Mouse (Mus musculus): Measurements from ENCODE around the gene Tbp. TPM values are rescaled to one million over a fixed set of nuclear protein-coding genes. Genes with fewer than 3 reads are reported as not detected.
"Not testable (repeated sequence)": the region's sequence is repeated elsewhere in the genome, so short reads cannot be mapped to it uniquely, and the experiment has no call there.

The Tbp gene
- total and polyA plus RNA-seq, 3 experiments: 38.5 to 490 (median 79.6) TPM

DNA sequence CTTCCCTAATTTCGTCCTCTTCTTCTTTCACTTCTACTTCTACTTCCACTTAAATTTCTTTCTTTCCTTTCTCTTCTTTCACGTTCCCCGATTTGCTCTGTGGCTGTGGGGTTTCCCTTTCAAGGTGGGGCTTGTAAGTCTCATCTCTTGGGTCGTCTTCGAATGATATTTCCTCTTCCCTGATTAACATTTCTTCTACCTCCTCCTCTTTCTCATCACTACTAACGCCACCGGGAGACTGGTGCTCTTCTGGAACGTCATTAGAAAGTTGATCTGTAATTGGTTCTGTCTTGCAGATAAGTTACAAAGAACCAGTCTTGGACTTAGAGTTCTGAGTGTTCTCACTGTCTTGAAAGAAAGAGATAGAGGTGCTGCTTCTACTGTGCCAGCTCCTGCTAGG, 36.3 kb downstream of the Tbp start:
- Histone ChIP-seq H3K9ac (ENCODE audit: control insufficient read depth, low read depth, low read length, poor library complexity, severe bottlenecking) (no peak overlapping the region; the same call in 1 of the 2 replicates), H3K27ac (ENCODE audit: control insufficient read depth, low read depth, low read length) (no peak overlapping the region), H3K4me1 (ENCODE audit: control insufficient read depth in 1 of 2, insufficient read depth in 2 of 2, low read length in 2 of 2) (peaks cover 0 to 3% of the 10 kb centered on the region in 2 experiments; a peak in 1 of 4 replicates), H3K27me3 (ENCODE audit: control insufficient read depth in 1 of 2, insufficient read depth in 2 of 2, low read length in 2 of 2) (peaks cover 0 to 2% of the 10 kb centered on the region in 2 experiments; a peak in 3 of 4 replicates), H3K79me2 (ENCODE audit: control insufficient read depth, insufficient read depth, low read length, poor library complexity) (no peaks in the 10 kb centered on the region), H3K36me3 (ENCODE audit: control insufficient read depth in 1 of 2, insufficient read depth in 2 of 2, low read length in 2 of 2) (no peaks in the 10 kb centered on the region), H3K9me3 (replicated peaks; ENCODE audit: insufficient read depth, low read length) (no peaks in the 10 kb centered on the region), H3K4me3 (ENCODE audit: control insufficient read depth in 1 of 2, insufficient read depth in 1 of 2, low read depth in 2 of 2, low read length in 2 of 2) (peak overlapping the region; percentile 51 to 67)
- DNase-seq (ENCODE audit: low read depth, low spot score): no peak
- no peak for TF ChIP-seq USF1 (IDR thresholded peaks at IDR 0.05; ENCODE audit: low read depth, low read length)
- TF ChIP-seq TBP (IDR thresholded peaks at IDR 0.05; ENCODE audit: low read depth, low read length): no peak
- no peak for TF ChIP-seq E2F4 (IDR thresholded peaks at IDR 0.05; ENCODE audit: borderline replicate concordance, low read depth, low read length)
- TF ChIP-seq CHD1 (IDR thresholded peaks at IDR 0.05; ENCODE audit: low read depth, low read length): no peak
- no peak for TF ChIP-seq GABPA (IDR thresholded peaks at IDR 0.05; ENCODE audit: low read depth, low read length)
- no peak for TF ChIP-seq USF2 (IDR thresholded peaks at IDR 0.05; ENCODE audit: borderline replicate concordance in 1 of 2, insufficient read depth in 1 of 2, low read depth in 1 of 2, low read length in 2 of 2)
- TF ChIP-seq CHD2 (IDR thresholded peaks at IDR 0.05; ENCODE audit: low read length): no peak
- no peak for TF ChIP-seq JUND (IDR thresholded peaks at IDR 0.05; ENCODE audit: low read depth, low read length)

DNA sequence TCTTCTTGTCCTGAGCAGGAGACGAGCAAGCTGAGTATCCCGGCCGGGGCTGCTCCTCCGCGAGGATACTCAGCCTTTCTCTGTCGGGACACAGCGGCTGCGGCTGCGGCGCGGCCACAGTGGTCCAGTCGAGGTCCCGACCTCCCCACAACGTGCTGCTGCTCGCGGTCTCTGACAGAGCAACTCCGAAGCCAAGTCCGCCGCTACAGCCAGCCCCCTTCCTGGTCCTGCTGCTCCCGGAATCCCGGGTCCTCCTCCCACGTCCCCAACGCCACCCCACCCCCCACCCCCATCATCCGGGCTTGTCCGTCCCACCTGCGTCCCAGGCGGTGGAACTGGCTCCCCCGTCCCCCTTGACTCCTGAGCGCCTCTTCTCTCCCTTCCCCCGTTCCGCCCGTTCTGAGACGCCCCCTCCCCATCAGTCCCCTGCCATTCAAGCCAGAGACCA, 36.8 kb downstream of the Tbp start:
- H3K79me2 ChIP-seq (ENCODE audit: control insufficient read depth, insufficient read depth, low read length, poor library complexity): no peaks in the 10 kb centered on the region
- no peaks in the 10 kb centered on the region for H3K9me3 ChIP-seq (replicated peaks; ENCODE audit: insufficient read depth, low read length)
- no peaks in the 10 kb centered on the region; a peak in 1 of 4 replicates for H3K4me1 ChIP-seq (ENCODE audit: control insufficient read depth in 1 of 2, insufficient read depth in 2 of 2, low read length in 2 of 2)
- H3K36me3 ChIP-seq (ENCODE audit: control insufficient read depth in 1 of 2, insufficient read depth in 2 of 2, low read length in 2 of 2): no peaks in the 10 kb centered on the region
- DNase-seq (ENCODE audit: low read depth, low spot score): no peak
- TF ChIP-seq CHD1 (IDR thresholded peaks at IDR 0.05; ENCODE audit: low read depth, low read length) (no peak), EP300 (IDR thresholded peaks at IDR 0.05; ENCODE audit: low read depth in 1 of 2, low read length in 2 of 2) (no peak), NELFE (IDR thresholded peaks at IDR 0.05; ENCODE audit: low read depth, low read length) (no peak), SMC3 (IDR thresholded peaks at IDR 0.05; ENCODE audit: low read depth, low read length) (no peak), SIN3A (IDR thresholded peaks at IDR 0.05; ENCODE audit: low read length) (no peak)
- H3K9ac ChIP-seq (ENCODE audit: control insufficient read depth, low read depth, low read length, poor library complexity, severe bottlenecking): peak overlapping the region; percentile 36
- no peak overlapping the region for H3K27ac ChIP-seq (ENCODE audit: control insufficient read depth, low read depth, low read length)
- peaks cover 0 to 2% of the 10 kb centered on the region in 2 experiments; a peak in 3 of 4 replicates for H3K27me3 ChIP-seq (ENCODE audit: control insufficient read depth in 1 of 2, insufficient read depth in 2 of 2, low read length in 2 of 2)
- peak overlapping the region; percentile 51 to 67 for H3K4me3 ChIP-seq (ENCODE audit: control insufficient read depth in 1 of 2, insufficient read depth in 1 of 2, low read depth in 2 of 2, low read length in 2 of 2)

DNA sequence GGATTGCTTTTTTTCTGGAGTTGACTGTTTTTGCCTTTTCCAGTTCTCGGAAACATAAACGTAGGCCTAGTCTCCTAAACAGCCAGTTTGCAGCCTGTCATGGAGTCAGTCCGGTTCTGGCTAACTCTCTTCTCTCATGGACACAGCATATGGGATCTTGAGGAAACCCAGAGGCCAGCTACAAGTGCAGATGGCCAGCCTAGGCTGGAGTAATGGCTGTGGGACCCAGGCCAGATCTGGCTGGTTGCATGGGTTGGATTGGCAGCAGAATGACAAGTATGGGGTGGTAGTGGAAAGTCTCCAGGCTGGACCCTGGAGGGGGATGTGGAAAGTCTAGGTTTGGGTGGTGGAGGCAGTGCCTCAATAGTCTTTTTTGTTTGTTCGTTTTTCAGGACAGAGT, 40.6 kb downstream of the Tbp start:
- H3K36me3 ChIP-seq (ENCODE audit: control insufficient read depth in 1 of 2, insufficient read depth in 2 of 2, low read length in 2 of 2): no peaks in the 10 kb centered on the region
- no peaks in the 10 kb centered on the region for H3K4me1 ChIP-seq (ENCODE audit: control insufficient read depth in 1 of 2, insufficient read depth in 2 of 2, low read length in 2 of 2)
- no peak overlapping the region for H3K27ac ChIP-seq (ENCODE audit: control insufficient read depth, low read depth, low read length)
- DNase-seq (ENCODE audit: low read depth, low spot score): no peak
- H3K9me3 ChIP-seq (replicated peaks; ENCODE audit: insufficient read depth, low read length): no peaks in the 10 kb centered on the region
- no peaks in the 10 kb centered on the region for H3K79me2 ChIP-seq (ENCODE audit: control insufficient read depth, insufficient read depth, low read length, poor library complexity)
- peaks cover 0 to 2% of the 10 kb centered on the region in 2 experiments; a peak in 3 of 4 replicates for H3K27me3 ChIP-seq (ENCODE audit: control insufficient read depth in 1 of 2, insufficient read depth in 2 of 2, low read length in 2 of 2)
- H3K9ac ChIP-seq (ENCODE audit: control insufficient read depth, low read depth, low read length, poor library complexity, severe bottlenecking): no peak overlapping the region
- H3K4me3 ChIP-seq (ENCODE audit: control insufficient read depth in 1 of 2, insufficient read depth in 1 of 2, low read depth in 2 of 2, low read length in 2 of 2): no peak overlapping the region
- no peak for TF ChIP-seq POLR2AphosphoS2 (IDR thresholded peaks at IDR 0.05; ENCODE audit: low read length)
- TF ChIP-seq GABPA (IDR thresholded peaks at IDR 0.05; ENCODE audit: low read depth, low read length): no peak
- no peak for TF ChIP-seq TAL1 (IDR thresholded peaks at IDR 0.05; ENCODE audit: low read length)
- TF ChIP-seq UBTF (IDR thresholded peaks at IDR 0.05; ENCODE audit: borderline replicate concordance, insufficient read depth, low read depth, low read length): no peak
- no peak for TF ChIP-seq JUND (IDR thresholded peaks at IDR 0.05; ENCODE audit: low read depth, low read length)

DNA sequence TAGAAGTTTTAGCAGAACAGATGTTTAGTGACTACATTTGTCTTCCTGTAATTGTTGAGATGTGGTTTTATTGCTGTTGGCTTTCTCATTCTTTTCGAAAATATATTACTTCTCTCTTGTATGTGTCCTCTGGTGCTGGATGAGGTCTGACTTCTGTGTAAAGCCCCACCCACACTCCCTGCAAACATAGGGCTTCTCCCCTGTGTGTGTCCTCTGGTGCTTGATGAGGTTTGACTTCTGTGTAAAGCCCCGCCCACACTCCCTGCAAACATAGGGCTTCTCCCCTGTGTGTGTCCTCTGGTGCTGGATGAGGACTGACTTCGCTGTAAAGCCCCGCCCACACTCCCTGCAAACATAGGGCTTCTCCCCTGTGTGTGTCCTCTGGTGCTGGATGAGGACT, 44.2 kb downstream of the Tbp start:
- H3K9ac ChIP-seq (ENCODE audit: control insufficient read depth, low read depth, low read length, poor library complexity, severe bottlenecking); H3K79me2 ChIP-seq (ENCODE audit: control insufficient read depth, insufficient read depth, low read length, poor library complexity); H3K4me1 ChIP-seq (ENCODE audit: control insufficient read depth in 1 of 2, insufficient read depth in 2 of 2, low read length in 2 of 2); H3K36me3 ChIP-seq (ENCODE audit: control insufficient read depth in 1 of 2, insufficient read depth in 2 of 2, low read length in 2 of 2); H3K27ac ChIP-seq (ENCODE audit: control insufficient read depth, low read depth, low read length); H3K4me3 ChIP-seq (ENCODE audit: control insufficient read depth in 1 of 2, insufficient read depth in 1 of 2, low read depth in 2 of 2, low read length in 2 of 2); DNase-seq (ENCODE audit: low read depth, low spot score); H3K27me3 ChIP-seq (ENCODE audit: control insufficient read depth in 1 of 2, insufficient read depth in 2 of 2, low read length in 2 of 2); H3K9me3 ChIP-seq (replicated peaks; ENCODE audit: insufficient read depth, low read length): not testable (repeated sequence)
